Mouse (Mus musculus) midbrain, embryonic 12.5 days (tissue): Measurements from ENCODE around the gene Slc35b1. TPM values are rescaled to one million over a fixed set of nuclear protein-coding genes. Genes with fewer than 3 reads are reported as not detected.

Experiments
- ATAC-seq: fragments of 200-750 bp; cut with Nextera tagmentation; 2 replicates; pipeline ENCODE4 v1.8.0; 2017; ENCODE audit warnings: low read depth, moderate TSS enrichment, moderate library complexity; ENCODE audit not compliant: low FRiP score
- H3K27ac ChIP-seq: fragments of 300-500 bp; sonication (generic); replicated peaks from 2 replicates; pipeline ENCODE4 v1.5.1; 2016; ENCODE audit warnings: mild to moderate bottlenecking
- H3K27me3 ChIP-seq: fragments of 300-500 bp; sonication (generic); 2 replicates; pipeline ENCODE4 v1.6.1; 2016; ENCODE audit warnings: mild to moderate bottlenecking
- H3K36me3 ChIP-seq: fragments of 300-500 bp; sonication (generic); 2 replicates; pipeline ENCODE4 v1.6.1; 2016
- H3K4me1 ChIP-seq: fragments of 300-500 bp; sonication (generic); 2 replicates; pipeline ENCODE4 v1.6.1; 2016
- H3K4me2 ChIP-seq: fragments of 300-500 bp; sonication (generic); replicated peaks from 2 replicates; pipeline ENCODE4 v1.6.1; 2016; ENCODE audit warnings: mild to moderate bottlenecking, moderate library complexity
- H3K4me3 ChIP-seq: fragments of 300-500 bp; sonication (generic); 2 replicates; pipeline ENCODE4 v1.5.1; 2016; ENCODE audit warnings: mild to moderate bottlenecking
- H3K9ac ChIP-seq: fragments of 300-500 bp; sonication (generic); replicated peaks from 2 replicates; pipeline ENCODE4 v1.6.1; 2016; ENCODE audit warnings: mild to moderate bottlenecking, moderate library complexity
- H3K9me3 ChIP-seq: fragments of 300-500 bp; sonication (generic); 2 replicates; pipeline ENCODE4 v1.6.1; 2016; ENCODE audit warnings: mild to moderate bottlenecking
- WGBS: fragments of 180-500 bp; shearing (Covaris S2); methylation state at CpG from one replicate; pipeline ENCODE4 v1.1.7; 2016; 5-methylcytosine and 5-hydroxymethylcytosine counted together
- polyA plus RNA-seq: library from polyadenylated mRNA; unstranded; fragments of >200 nt; fragmentation: Nextera tagmentation; extraction: Ambion mirVana; gene quantifications from 2 replicates; pipeline ENCODE4 v1.2.1, GENCODE M21; 2016

The Slc35b1 gene
- polyA plus RNA-seq, 1 experiment from 2014 or later, result 124 TPM

DNA sequence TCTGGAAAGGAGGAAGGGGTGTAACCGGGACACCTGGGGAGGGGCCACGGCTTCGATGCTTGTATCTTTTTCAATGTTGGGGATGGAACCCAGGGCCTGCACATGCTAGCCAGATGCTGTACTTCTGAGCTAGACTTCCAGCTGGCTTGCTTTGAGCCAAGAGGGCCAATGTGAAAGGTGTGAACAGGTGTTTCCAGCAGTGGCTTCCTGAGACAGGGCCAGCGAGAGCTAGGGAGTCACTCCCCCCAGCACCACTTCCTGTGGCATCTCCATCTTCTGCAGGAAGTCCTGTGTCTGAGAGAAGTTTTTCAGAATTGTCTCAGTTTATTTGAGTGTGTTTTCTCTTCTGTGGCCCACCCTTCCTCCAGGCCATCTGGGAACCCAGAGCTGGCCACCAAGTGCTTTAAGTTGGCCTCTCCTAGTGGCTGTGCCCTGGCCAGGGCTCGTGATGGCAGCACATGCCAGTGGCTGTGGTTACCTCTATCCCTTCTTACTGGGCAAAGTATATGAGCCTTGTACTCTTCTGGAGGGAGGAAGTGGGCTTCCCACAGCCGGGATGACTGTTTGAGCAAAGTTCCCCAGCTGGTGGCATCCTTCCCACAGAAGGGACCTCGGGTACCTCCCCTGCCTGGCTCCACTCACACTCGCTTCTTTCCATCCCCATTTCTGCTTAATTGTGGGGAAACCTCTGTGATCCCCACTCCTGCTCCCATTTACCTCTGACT, 17.3 kb upstream of the Slc35b1 start:
- no peaks in the 10 kb centered on the region for H3K4me1 ChIP-seq
- no peaks in the 10 kb centered on the region for H3K36me3 ChIP-seq
- H3K27me3 ChIP-seq, result no peaks in the 10 kb centered on the region
- H3K27ac ChIP-seq, result no peak overlapping the region
- H3K4me2 ChIP-seq, result no peak overlapping the region
- 83% methylated on average over 8 of the region's 8 CpGs for WGBS
- no peaks in the 10 kb centered on the region for H3K9me3 ChIP-seq
- no peak overlapping the region for H3K9ac ChIP-seq
- no peak for ATAC-seq
- H3K4me3 ChIP-seq, result no peak overlapping the region

DNA sequence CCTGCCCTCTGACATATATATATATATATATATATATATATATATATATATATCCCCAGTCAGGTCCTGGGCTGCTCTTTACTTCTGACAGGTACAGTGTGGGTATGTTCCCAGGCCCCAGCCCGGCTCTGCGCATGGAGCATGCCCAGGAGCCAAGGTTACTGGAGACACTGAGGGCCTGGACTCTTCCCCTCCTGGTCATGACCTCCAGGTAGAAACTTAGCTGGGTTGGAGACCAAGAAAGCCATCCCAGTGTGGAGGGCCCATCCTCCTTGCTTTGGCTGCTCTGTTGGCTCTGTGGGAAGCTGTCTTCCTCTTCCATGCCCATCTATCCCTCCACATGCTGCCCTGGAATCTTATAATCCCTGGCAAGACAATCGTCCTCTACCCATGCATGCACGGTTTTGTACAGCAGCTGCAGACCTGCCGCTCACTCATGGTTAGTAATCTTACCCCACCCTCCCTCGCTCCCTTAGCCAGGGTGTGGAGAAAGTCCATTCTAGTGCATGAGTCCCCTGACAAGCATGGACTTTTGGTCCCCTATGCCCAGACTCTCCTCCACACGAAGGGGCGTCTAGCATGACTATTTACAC, 16.2 kb upstream of the Slc35b1 start:
- H3K9me3 ChIP-seq, result no peaks in the 10 kb centered on the region
- H3K27me3 ChIP-seq, result no peaks in the 10 kb centered on the region
- WGBS, result 85% methylated on average over 8 of the region's 8 CpGs
- H3K9ac ChIP-seq, result no peak overlapping the region
- no peak overlapping the region for H3K4me3 ChIP-seq
- H3K36me3 ChIP-seq, result no peaks in the 10 kb centered on the region
- no peak overlapping the region for H3K27ac ChIP-seq
- ATAC-seq, result no peak
- no peak overlapping the region for H3K4me2 ChIP-seq
- no peaks in the 10 kb centered on the region for H3K4me1 ChIP-seq

- Histone ChIP-seq H3K4me1 (no peaks in the 10 kb centered on the region), H3K4me3 (no peak overlapping the region), H3K4me2 (no peak overlapping the region), H3K9me3 (no peaks in the 10 kb centered on the region), H3K27ac (no peak overlapping the region), H3K36me3 (no peaks in the 10 kb centered on the region), H3K27me3 (no peaks in the 10 kb centered on the region), H3K9ac (no peak overlapping the region)
- ATAC-seq, result no peak
- whole genome bisulfite sequencing, result 93% methylated on average over 4 of the region's 4 CpGs
Measured at GRCm38 (mm10) chr11:95368871-95369270, 15.6 kb upstream of the Slc35b1 start.

- Histone ChIP-seq H3K4me3 (no peak overlapping the region), H3K4me2 (no peak overlapping the region), H3K4me1 (no peaks in the 10 kb centered on the region), H3K27ac (no peak overlapping the region), H3K9ac (no peak overlapping the region), H3K27me3 (no peaks in the 10 kb centered on the region), H3K9me3 (no peaks in the 10 kb centered on the region), H3K36me3 (0 out of 2 replicates have a peak, but pooled peaks cover 2% of the 10 kb centered on the region)
- WGBS, result 70% methylated on average over 15 of the region's 15 CpGs
- no peak for ATAC-seq
Measured at GRCm38 (mm10) chr11:95369964-95370890, 14.3 kb upstream of the Slc35b1 start.

DNA sequence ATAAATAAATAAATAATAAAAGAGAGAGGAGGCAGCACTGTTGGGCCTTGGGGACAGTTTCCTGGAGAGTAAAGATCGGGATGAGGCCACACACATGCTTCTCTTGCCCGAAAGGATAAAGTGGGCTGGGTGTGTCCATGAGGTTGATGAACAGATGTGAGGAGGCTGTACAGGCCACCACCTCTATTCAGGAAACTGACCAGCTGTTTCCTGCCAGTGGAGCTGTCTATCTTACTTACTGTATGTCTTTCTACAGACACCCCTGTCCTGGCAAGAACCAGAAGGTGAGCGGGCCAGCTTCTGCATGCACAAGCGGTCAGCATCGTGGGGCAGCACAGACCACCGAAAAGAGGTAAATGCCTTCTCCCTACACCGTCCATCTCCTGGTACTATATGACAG, 13.3 kb upstream of the Slc35b1 start:
- Histone ChIP-seq H3K9me3 (no peaks in the 10 kb centered on the region), H3K27ac (no peak overlapping the region), H3K9ac (no peak overlapping the region), H3K4me1 (no peaks in the 10 kb centered on the region), H3K4me3 (no peak overlapping the region), H3K36me3 (0 out of 2 replicates have a peak, but pooled peaks cover 10% of the 10 kb centered on the region), H3K27me3 (no peaks in the 10 kb centered on the region), H3K4me2 (no peak overlapping the region)
- ATAC-seq, result no peak
- WGBS, result 90% methylated on average over 7 of the region's 7 CpGs

- H3K4me3 ChIP-seq, result no peak overlapping the region
- 79% methylated on average over 9 of the region's 9 CpGs for WGBS
- H3K9me3 ChIP-seq, result no peaks in the 10 kb centered on the region
- H3K27ac ChIP-seq, result no peak overlapping the region
- no peak for ATAC-seq
- H3K36me3 ChIP-seq, result 0 out of 2 replicates have a peak, but pooled peaks cover 20% of the 10 kb centered on the region
- H3K4me1 ChIP-seq, result no peaks in the 10 kb centered on the region
- H3K9ac ChIP-seq, result peak overlapping the region; percentile 6; the same call in 1 of the 2 replicates
- H3K4me2 ChIP-seq, result no peak overlapping the region
- H3K27me3 ChIP-seq, result no peaks in the 10 kb centered on the region
Measured at GRCm38 (mm10) chr11:95378926-95379325, 5.6 kb upstream of the Slc35b1 start.

DNA sequence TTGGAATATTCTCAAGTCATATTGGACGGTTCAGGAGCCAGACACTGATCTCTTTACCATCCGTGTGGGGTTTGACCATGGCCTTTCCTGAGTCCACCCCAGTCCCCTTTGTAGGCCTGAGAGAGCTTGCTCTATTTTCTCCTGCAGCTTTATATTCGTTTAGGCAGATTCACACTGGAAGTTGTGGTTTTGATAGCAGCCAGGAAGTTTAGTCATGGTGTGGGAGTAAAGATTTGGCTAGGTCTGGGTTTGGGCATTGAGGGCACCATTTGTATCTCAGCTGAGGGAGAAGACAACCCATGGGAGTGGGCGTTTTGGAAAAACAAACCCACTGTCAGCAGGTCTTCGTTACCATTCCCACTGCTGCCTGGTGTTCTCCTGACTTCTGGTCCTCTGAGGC, 4.9 kb upstream of the Slc35b1 start:
- no peak for ATAC-seq
- Histone ChIP-seq H3K27ac (no peak overlapping the region), H3K4me1 (no peaks in the 10 kb centered on the region), H3K4me2 (no peak overlapping the region), H3K9me3 (no peaks in the 10 kb centered on the region), H3K9ac (peak overlapping the region; percentile 6; the same call in 1 of the 2 replicates), H3K36me3 (0 out of 2 replicates have a peak, but pooled peaks cover 20% of the 10 kb centered on the region), H3K27me3 (no peaks in the 10 kb centered on the region), H3K4me3 (no peak overlapping the region)
- 73% methylated on average over 5 of the region's 5 CpGs for WGBS

DNA sequence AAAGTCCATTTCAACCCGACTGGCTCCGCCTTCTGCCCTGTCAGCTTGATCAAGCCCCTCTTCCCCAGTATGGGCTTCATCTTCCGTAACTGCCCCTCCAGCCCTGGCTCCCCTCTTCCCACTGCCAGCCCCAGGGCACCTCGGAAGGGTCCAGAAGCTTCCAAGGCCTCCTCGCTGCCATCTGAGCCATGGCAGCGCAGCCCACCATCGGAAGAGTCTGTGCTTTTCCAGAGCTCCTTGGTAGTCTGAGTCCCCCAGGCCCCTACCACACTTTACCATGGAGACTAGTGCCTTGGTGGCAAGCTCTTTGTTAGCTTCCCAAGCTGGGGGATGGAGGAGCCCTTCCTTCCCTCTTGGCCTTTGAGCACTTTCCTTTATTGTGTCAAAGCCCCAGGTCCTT, 3.8 kb upstream of the Slc35b1 start:
- 86% methylated on average over 7 of the region's 7 CpGs for WGBS
- no peak overlapping the region for H3K9ac ChIP-seq
- H3K4me3 ChIP-seq, result no peak overlapping the region
- H3K4me1 ChIP-seq, result peaks cover 4% of the 10 kb centered on the region
- ATAC-seq, result no peak
- H3K9me3 ChIP-seq, result no peaks in the 10 kb centered on the region
- no peaks in the 10 kb centered on the region for H3K27me3 ChIP-seq
- H3K27ac ChIP-seq, result no peak overlapping the region
- no peak overlapping the region for H3K4me2 ChIP-seq
- 0 out of 2 replicates have a peak, but pooled peaks cover 13% of the 10 kb centered on the region for H3K36me3 ChIP-seq

GRCm38 (mm10) chr11:95381146-95381545, 3.3 kb upstream of the Slc35b1 start:
- Histone ChIP-seq H3K4me1 (peaks cover 8% of the 10 kb centered on the region), H3K9me3 (no peaks in the 10 kb centered on the region), H3K9ac (no peak overlapping the region), H3K27ac (no peak overlapping the region), H3K4me2 (no peak overlapping the region), H3K36me3 (0 out of 2 replicates have a peak, but pooled peaks cover 10% of the 10 kb centered on the region), H3K4me3 (no peak overlapping the region), H3K27me3 (no peaks in the 10 kb centered on the region)
- no peak for ATAC-seq
- WGBS, result 83% methylated on average over 1 of the region's 1 CpGs

DNA sequence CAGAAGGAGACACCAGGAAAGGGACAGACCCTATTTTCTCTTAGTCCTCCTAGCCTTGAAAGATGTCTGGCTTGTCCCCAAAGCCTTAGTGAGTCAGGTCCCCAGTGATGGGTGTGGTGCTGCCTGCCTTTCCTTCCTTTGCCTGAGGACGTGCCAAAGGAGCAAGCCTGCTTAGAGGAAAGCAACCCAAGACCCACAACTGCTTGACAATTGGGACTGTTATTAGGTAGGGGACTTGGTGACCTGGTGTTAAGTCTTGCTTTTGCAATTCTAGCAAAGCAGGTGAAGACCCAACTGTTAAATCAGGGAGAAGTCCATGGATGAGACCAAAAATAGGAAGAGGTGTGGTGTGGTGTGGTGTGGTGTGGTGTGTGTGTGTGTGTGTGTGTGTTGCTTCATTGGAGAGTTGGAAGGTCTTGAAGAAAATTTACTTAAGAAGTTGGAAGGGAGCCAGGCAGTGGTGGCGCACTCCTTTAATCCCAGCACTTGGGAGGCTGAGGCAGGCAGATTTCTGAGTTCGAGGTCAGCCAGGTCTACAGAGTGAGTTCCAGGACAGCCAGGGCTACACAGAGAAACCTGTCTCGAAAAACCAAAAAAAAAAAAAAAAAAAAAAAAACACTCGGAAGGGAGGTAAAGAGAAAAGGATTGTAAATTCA, 1.0 kb upstream of the Slc35b1 start:
- H3K36me3 ChIP-seq, result peaks cover 31% of the 10 kb centered on the region
- H3K9ac ChIP-seq, result no peak overlapping the region
- H3K27ac ChIP-seq, result no peak overlapping the region
- H3K4me2 ChIP-seq, result no peak overlapping the region
- 83% methylated on average over 5 of the region's 5 CpGs for WGBS
- peaks cover 11% of the 10 kb centered on the region for H3K27me3 ChIP-seq
- H3K9me3 ChIP-seq, result no peaks in the 10 kb centered on the region
- no peak for ATAC-seq
- peaks cover 15% of the 10 kb centered on the region for H3K4me1 ChIP-seq
- H3K4me3 ChIP-seq, result no peak overlapping the region

DNA sequence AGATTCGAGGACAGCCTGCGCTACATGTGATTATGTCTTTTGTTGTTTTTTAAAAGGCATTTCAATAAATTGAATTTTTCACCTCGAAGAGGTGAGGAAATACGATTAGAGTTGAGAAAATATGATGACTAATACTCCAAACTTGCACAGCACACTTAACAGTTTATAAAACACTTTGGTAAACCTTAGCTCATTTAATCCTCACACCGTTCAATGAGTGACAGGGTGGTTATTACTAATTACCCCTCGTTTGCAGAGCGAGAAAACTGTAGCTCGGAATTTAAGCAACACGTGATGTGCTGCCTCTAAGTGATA, 531 bp upstream of the Slc35b1 start:
- peaks cover 11% of the 10 kb centered on the region for H3K27me3 ChIP-seq
- peaks cover 36% of the 10 kb centered on the region for H3K36me3 ChIP-seq
- H3K4me1 ChIP-seq, result peaks cover 15% of the 10 kb centered on the region
- no peak for ATAC-seq
- H3K4me3 ChIP-seq, result peak overlapping the region; percentile 94; the same call in 1 of the 2 replicates
- no peaks in the 10 kb centered on the region for H3K9me3 ChIP-seq
- H3K9ac ChIP-seq, result no peak overlapping the region; the same call in 1 of the 2 replicates
- WGBS, result 40% methylated on average over 9 of the region's 9 CpGs
- no peak overlapping the region for H3K27ac ChIP-seq
- peak overlapping the region; percentile 60 for H3K4me2 ChIP-seq
